Mouse (Mus musculus): ENCODE results near the gene Gm43552.

DNA sequence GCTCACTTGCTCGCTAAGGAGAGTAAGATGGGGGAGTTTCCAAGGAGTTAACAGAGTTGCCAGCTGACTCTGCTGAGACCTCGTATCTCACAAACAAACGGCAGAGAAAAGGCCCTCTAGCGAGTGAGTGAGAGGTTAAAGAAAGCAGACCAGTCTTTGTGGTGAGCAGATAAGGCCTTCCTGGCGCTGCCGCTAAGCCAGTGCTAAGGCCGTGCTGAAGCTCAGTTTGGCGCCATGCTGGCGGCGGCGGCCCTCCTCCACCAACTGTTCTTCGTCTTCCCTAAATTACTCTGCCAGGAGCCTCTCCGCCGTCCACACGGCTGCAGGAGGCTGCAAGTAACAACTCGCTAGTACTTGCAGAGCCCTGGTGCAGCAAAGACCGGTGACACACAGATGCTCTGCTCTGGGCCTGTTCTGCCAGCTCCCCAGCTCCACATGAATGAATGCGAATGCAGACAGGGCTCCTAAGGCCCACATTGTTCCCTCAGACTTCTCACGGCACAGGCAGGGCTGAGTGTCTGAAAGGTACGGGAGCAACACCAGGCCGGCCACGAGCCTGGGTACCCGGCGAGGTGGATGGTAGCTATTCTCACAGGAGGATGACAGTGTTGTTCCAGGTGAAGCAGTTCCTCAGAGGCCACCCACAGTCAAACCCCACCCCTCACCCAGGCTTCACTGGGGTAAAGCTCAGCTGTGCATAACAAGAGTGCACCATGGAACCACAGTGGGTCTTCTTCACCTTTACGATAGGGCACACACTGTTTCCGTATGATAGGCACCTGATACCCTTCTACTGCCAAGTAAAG is 76.8 kb downstream of the Gm43552 start:
- TF ChIP-seq POLR2A (IDR thresholded peaks at IDR 0.05; ENCODE audit: borderline replicate concordance, control insufficient read depth, low read depth, low read length) (no peak), CTCF (IDR thresholded peaks at IDR 0.05; ENCODE audit: control insufficient read depth, insufficient read depth, low read length) (no peak)

Data from bone marrow, adult 2 months (tissue).